ENCODE assay signal across 8 mouse cellular contexts in genomic region chr14:52315792-52316440, GRCm38 (mm10). TPM values are rescaled to one million over a fixed set of nuclear protein-coding genes. Genes with fewer than 3 reads are reported as not detected.
A peak's percentile ranks its signal among the peaks of the same experiment; 100 is the strongest.
DNase-seq lines count a peak whose midpoint lies in the region; ATAC-seq and TF ChIP-seq lines count a peak whose summit lies in the region.

No protein-coding gene starts in this region.

- H3K9ac ChIP-seq in hindbrain, embryonic 11.5 days (ENCODE audit: low read depth, low read length), result peak overlapping the region; percentile 96
- H3K9ac ChIP-seq in lung, postnatal 0 days (replicated peaks; ENCODE audit: low read depth), result peak overlapping the region; percentile 71

- peaks cover 26% of the 10 kb centered on the region for H3K36me3 ChIP-seq in hindbrain, embryonic 11.5 days (ENCODE audit: control insufficient read depth, insufficient read depth, low read length)
- H3K36me3 ChIP-seq in lung, postnatal 0 days (ENCODE audit: insufficient read depth, low read length), result no peaks in the 10 kb centered on the region

- H3K4me2 ChIP-seq in hindbrain, embryonic 11.5 days (replicated peaks; ENCODE audit: low read depth, low read length), result peak overlapping the region; percentile 80
- peak overlapping the region; percentile 89 for H3K4me2 ChIP-seq in lung, postnatal 0 days (replicated peaks; ENCODE audit: low read depth, low read length)

- no peaks in the 10 kb centered on the region for H3K9me3 ChIP-seq in hindbrain, embryonic 11.5 days (ENCODE audit: control insufficient read depth, low read length)
- H3K9me3 ChIP-seq in lung, postnatal 0 days (ENCODE audit: low read length), result no peaks in the 10 kb centered on the region

- TF ChIP-seq CTCF in lung, postnatal 0 days (IDR thresholded peaks at IDR 0.05), result 0 out of 2 replicates have a peak, but pooled peaks have one; percentile 3

- H3K4me1 ChIP-seq in hindbrain, embryonic 11.5 days (replicated peaks; ENCODE audit: control insufficient read depth, insufficient read depth, low read length), result peaks cover 2% of the 10 kb centered on the region
- H3K4me1 ChIP-seq in lung, postnatal 0 days (ENCODE audit: insufficient read depth, low read depth, low read length), result no peaks in the 10 kb centered on the region

- H3K27me3 ChIP-seq in hindbrain, embryonic 11.5 days (ENCODE audit: control insufficient read depth, insufficient read depth, low read length), result no peaks in the 10 kb centered on the region
- H3K27me3 ChIP-seq in lung, postnatal 0 days (replicated peaks; ENCODE audit: insufficient read depth, low read length), result no peaks in the 10 kb centered on the region

- 1% methylated on average over 26 of the region's 41 CpGs for WGBS in hindbrain, embryonic 11.5 days
- under 1% methylated on average over 27 of the region's 41 CpGs for whole genome bisulfite sequencing in lung, postnatal 0 days

- peak overlapping the region; percentile 79 for H3K4me3 ChIP-seq in hindbrain, embryonic 11.5 days (ENCODE audit: low read depth, low read length)
- peak overlapping the region; percentile 74 for H3K4me3 ChIP-seq in lung, postnatal 0 days (ENCODE audit: low read depth, low read length)

- DNase-seq in ES-CJ7 (ENCODE audit: low read depth, low spot score), result peak; percentile 79
- DNase-seq in forelimb bud, embryonic 11.5 days (ENCODE audit: low read depth, low spot score), result peak; percentile 61
- DNase-seq in hindbrain, embryonic 11.5 days (ENCODE audit: low spot score), result peak; percentile 82
- peak; percentile 73 to 79 for DNase-seq in layer of hippocampus, postnatal 14 days (ENCODE audit: low spot score in 2 of 2)
- peak; percentile 76 for DNase-seq in lung, postnatal 0 days (ENCODE audit: low spot score)
- peak; percentile 46 for DNase-seq in ovary, postnatal 14 days (ENCODE audit: low spot score)
- DNase-seq in thymus, postnatal 36 days, result peak; percentile 80 to 85

- H3K27ac ChIP-seq in hindbrain, embryonic 11.5 days (ENCODE audit: low read depth, low read length), result peak overlapping the region; percentile 93
- H3K27ac ChIP-seq in lung, postnatal 0 days (ENCODE audit: low read length), result peak overlapping the region; percentile 14; the same call in 1 of the 2 replicates

- peak; percentile 47 for ATAC-seq in cerebellum, adult (ENCODE audit: insufficient number of reproducible peaks, low FRiP score, low TSS enrichment)
- peak; percentile 88 for ATAC-seq in hindbrain, embryonic 11.5 days (ENCODE audit: low FRiP score)
- ATAC-seq in lung, postnatal 0 days, result peak; percentile 81

- TF ChIP-seq EP300 in lung, postnatal 0 days (IDR thresholded peaks at IDR 0.05), result no peak

RNA-seq across cellular contexts. Expression of gene Mettl3, which starts 11.0 kb away (rescaled TPM):
- polyA plus RNA-seq in hindbrain, embryonic 11.5 days (2014; fragmentation: Nextera tagmentation; extraction: Ambion mirVana), result 46.0 and 48.7 TPM in 2 replicates
- 10 to 100 TPM; 33.4 to 36.4 TPM for total RNA-seq in layer of hippocampus, postnatal 14 days (2021)
- 19.6 and 19.9 TPM in 2 replicates for polyA plus RNA-seq in lung, postnatal 0 days (2015; fragmentation: Nextera tagmentation; extraction: Ambion mirVana)

RNA-seq across cellular contexts. Expression of gene Sall2, which starts 12.6 kb away (rescaled TPM):
- polyA plus RNA-seq in hindbrain, embryonic 11.5 days (2014; fragmentation: Nextera tagmentation; extraction: Ambion mirVana), result 37.7 and 45.0 TPM in 2 replicates
- total RNA-seq in layer of hippocampus, postnatal 14 days (2021), result 10 to 100 TPM; 40.8 to 43.0 TPM
- 3.8 and 4.1 TPM in 2 replicates for polyA plus RNA-seq in lung, postnatal 0 days (2015; fragmentation: Nextera tagmentation; extraction: Ambion mirVana)

RNA-seq across cellular contexts. Expression of gene Rab2b, which starts 36.6 kb away (rescaled TPM):
- polyA plus RNA-seq in hindbrain, embryonic 11.5 days (2014; fragmentation: Nextera tagmentation; extraction: Ambion mirVana), result 44.1 and 45.2 TPM in 2 replicates
- 10 to 100 TPM; 34.6 to 38.0 TPM for total RNA-seq in layer of hippocampus, postnatal 14 days (2021)
- polyA plus RNA-seq in lung, postnatal 0 days (2015; fragmentation: Nextera tagmentation; extraction: Ambion mirVana), result 11.9 and 14.3 TPM in 2 replicates

RNA-seq across cellular contexts. Expression of gene Tox4, which starts 37.0 kb away (rescaled TPM):
- 55.3 and 60.1 TPM in 2 replicates for polyA plus RNA-seq in hindbrain, embryonic 11.5 days (2014; fragmentation: Nextera tagmentation; extraction: Ambion mirVana)
- total RNA-seq in layer of hippocampus, postnatal 14 days (2021), result 10 to 100 TPM; 56.1 to 63.3 TPM
- polyA plus RNA-seq in lung, postnatal 0 days (2015; fragmentation: Nextera tagmentation; extraction: Ambion mirVana), result 22.7 and 23.7 TPM in 2 replicates

RNA-seq across cellular contexts. Expression of gene Olfr1513, which starts 40.3 kb away (rescaled TPM):
- polyA plus RNA-seq in hindbrain, embryonic 11.5 days (2014; fragmentation: Nextera tagmentation; extraction: Ambion mirVana), result not detected in 2 replicates
- not detected for total RNA-seq in layer of hippocampus, postnatal 14 days (2021)
- polyA plus RNA-seq in lung, postnatal 0 days (2015; fragmentation: Nextera tagmentation; extraction: Ambion mirVana), result not detected in 2 replicates

Comparison
In these comparisons a context has a peak if more than half of its experiments do, and no peak if none do; other contexts are left out.
1. Peak in every context shown above with its lines: DNase-seq, ATAC-seq, H3K4me3 ChIP-seq and H3K27ac ChIP-seq.